Mouse (Mus musculus) small intestine, adult 2 months (tissue): Measurements from ENCODE around the gene Rad51c.

Source experiments
- CTCF ChIP-seq: fragments of 200-500 bp; IDR thresholded peaks from 2 replicates; pipeline ENCODE4 v1.5.1; 2012; ENCODE audit warnings: low read depth, mild to moderate bottlenecking, control low read depth, inconsistent platforms, low read length, moderate library complexity, mixed read lengths; ENCODE audit not compliant: insufficient replicate concordance, insufficient read length; ENCODE audit errors: extremely low read depth
- POLR2A ChIP-seq: fragments of 200-500 bp; IDR thresholded peaks from 2 replicates; pipeline ENCODE4 v1.6.1; 2012; ENCODE audit warnings: low read depth, mild to moderate bottlenecking, control low read depth, inconsistent platforms, low read length, moderate library complexity

DNA sequence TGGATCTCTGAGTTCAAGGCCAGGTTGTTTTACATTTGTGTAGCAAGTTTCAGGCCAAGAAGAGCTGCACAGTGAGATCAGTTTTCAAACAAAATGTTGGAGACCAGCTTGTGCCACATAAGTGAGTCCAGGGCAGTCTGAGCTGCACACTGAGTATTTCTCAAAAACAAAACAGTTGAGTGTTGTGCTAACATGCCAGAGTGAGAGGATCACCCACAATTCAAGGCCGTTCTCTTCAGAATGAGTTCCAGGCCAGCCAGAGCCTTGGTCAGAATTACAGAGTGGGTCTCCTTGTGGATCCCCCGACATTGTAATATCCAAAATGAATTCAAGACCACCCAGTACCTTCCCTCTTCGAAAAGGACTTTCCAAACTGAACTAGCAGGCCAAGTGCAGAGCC is 41.4 kb upstream of the Rad51c start:
- TF ChIP-seq POLR2A, result no peak
- no peak for TF ChIP-seq CTCF
